Mouse (Mus musculus) ES-Bruce4 (cell line): ENCODE data around the gene Tmem40. TPM values are rescaled to one million over a fixed set of nuclear protein-coding genes. Genes with fewer than 3 reads are reported as not detected.
A peak's percentile ranks its signal among the peaks of the same experiment; 100 is the strongest.

Source experiments
- H3K27ac ChIP-seq: 2 replicates; pipeline ENCODE4 v1.5.1; 2012; ENCODE audit warnings: low read length, inconsistent platforms; ENCODE audit not compliant: insufficient read depth
- H3K27me3 ChIP-seq: 2 replicates; pipeline ENCODE4 v1.6.1; 2012; ENCODE audit warnings: mild to moderate bottlenecking, low read length, inconsistent platforms; ENCODE audit not compliant: control insufficient read depth, poor library complexity, insufficient read depth, severe bottlenecking
- H3K36me3 ChIP-seq: 2 replicates; pipeline ENCODE4 v1.6.1; 2012; ENCODE audit warnings: inconsistent platforms, mild to moderate bottlenecking, low read length, moderate library complexity; ENCODE audit not compliant: control insufficient read depth, poor library complexity, insufficient read depth, severe bottlenecking
- H3K4me1 ChIP-seq: one replicate; pipeline ENCODE4 v1.8.1; 2011; ENCODE audit warnings: low read length; ENCODE audit not compliant: control insufficient read depth, insufficient read depth
- H3K4me3 ChIP-seq: 2 replicates; pipeline ENCODE4 v1.5.1; 2011; ENCODE audit warnings: low read depth, mild to moderate bottlenecking, low read length
- H3K9ac ChIP-seq: 2 replicates; pipeline ENCODE4 v1.6.1; 2012; ENCODE audit warnings: low read depth, mild to moderate bottlenecking, inconsistent platforms; ENCODE audit not compliant: poor library complexity, severe bottlenecking
- H3K9me3 ChIP-seq: replicated peaks from 2 replicates; pipeline ENCODE4 v1.6.1; 2012; ENCODE audit warnings: mild to moderate bottlenecking, low read length, inconsistent platforms; ENCODE audit not compliant: control insufficient read depth, poor library complexity, insufficient read depth, severe bottlenecking
- CTCF ChIP-seq: IDR thresholded peaks from one replicate; pipeline ENCODE4 v1.8.1; 2011; ENCODE audit warnings: low read depth, low read length
- EP300 ChIP-seq: IDR thresholded peaks from 2 replicates; pipeline ENCODE4 v1.6.1; 2011; ENCODE audit warnings: low read depth, low read length; ENCODE audit not compliant: insufficient read depth
- POLR2A ChIP-seq: IDR thresholded peaks from one replicate; pipeline ENCODE4 v1.8.1; 2011; ENCODE audit warnings: low read length; ENCODE audit not compliant: insufficient read depth
- polyA plus RNA-seq: library from polyadenylated mRNA; stranded (reverse); fragments of >200 nt; gene quantifications from 2 replicates; pipeline ENCODE4 v1.2.4, GENCODE M21; 2011; ENCODE audit warnings: low read depth; ENCODE audit not compliant: missing spikeins, insufficient read depth, insufficient read length

Gene Tmem40
- polyA plus RNA-seq, 1 experiment = 12.9 TPM

- no peaks in the 10 kb centered on the region for H3K9me3 ChIP-seq
- H3K27ac ChIP-seq = no peak overlapping the region
- TF ChIP-seq CTCF (no peak), POLR2A (peak; percentile 36), EP300 (peak; percentile 83)
- no peak overlapping the region for H3K9ac ChIP-seq
- H3K4me3 ChIP-seq = no peak overlapping the region
- H3K27me3 ChIP-seq = no peaks in the 10 kb centered on the region
- peaks cover 5% of the 10 kb centered on the region for H3K4me1 ChIP-seq
- H3K36me3 ChIP-seq = no peaks in the 10 kb centered on the region
These were observed 34.6 kb downstream of the Tmem40 start for GRCm38 (mm10) chr6:115727570-115727969.

GRCm38 (mm10) chr6:115727108-115727507 is 35.1 kb downstream of the Tmem40 start:
- no peaks in the 10 kb centered on the region for H3K27me3 ChIP-seq
- peak; percentile 54 for TF ChIP-seq CTCF
- TF ChIP-seq POLR2A = no peak
- H3K27ac ChIP-seq = no peak overlapping the region; the same call in 1 of the 2 replicates
- H3K4me3 ChIP-seq = no peak overlapping the region
- H3K4me1 ChIP-seq = peaks cover 5% of the 10 kb centered on the region
- H3K36me3 ChIP-seq = no peaks in the 10 kb centered on the region
- H3K9ac ChIP-seq = no peak overlapping the region
- no peaks in the 10 kb centered on the region for H3K9me3 ChIP-seq

GRCm38 (mm10) chr6:115722246-115722645 is 40.0 kb downstream of the Tmem40 start:
- TF ChIP-seq POLR2A = no peak
- no peak for TF ChIP-seq CTCF
- no peak for TF ChIP-seq EP300
- H3K27ac ChIP-seq = no peak overlapping the region
- no peak overlapping the region for H3K9ac ChIP-seq
- H3K27me3 ChIP-seq = no peaks in the 10 kb centered on the region
- no peaks in the 10 kb centered on the region for H3K36me3 ChIP-seq
- H3K4me3 ChIP-seq = no peak overlapping the region
- peaks cover 2% of the 10 kb centered on the region for H3K4me1 ChIP-seq
- H3K9me3 ChIP-seq = no peaks in the 10 kb centered on the region

GRCm38 (mm10) chr6:115717715-115718558 is 44.3 kb downstream of the Tmem40 start:
- Histone ChIP-seq H3K27ac (peak overlapping the region; percentile 65), H3K4me1 (peaks cover 7% of the 10 kb centered on the region), H3K36me3 (no peaks in the 10 kb centered on the region), H3K4me3 (peak overlapping the region; percentile 27), H3K27me3 (no peaks in the 10 kb centered on the region), H3K9me3 (no peaks in the 10 kb centered on the region), H3K9ac (no peak overlapping the region)
- TF ChIP-seq POLR2A = peak; percentile 35
- no peak for TF ChIP-seq EP300

GRCm38 (mm10) chr6:115717101-115717652 is 45.0 kb downstream of the Tmem40 start:
- peak overlapping the region; percentile 27 for H3K4me3 ChIP-seq

GRCm38 (mm10) chr6:115711261-115711660 is 50.9 kb downstream of the Tmem40 start:
- TF ChIP-seq EP300 = no peak
- TF ChIP-seq POLR2A = no peak
- TF ChIP-seq CTCF = no peak
- Histone ChIP-seq H3K4me1 (peaks cover 7% of the 10 kb centered on the region), H3K36me3 (no peaks in the 10 kb centered on the region), H3K9ac (no peak overlapping the region), H3K9me3 (no peaks in the 10 kb centered on the region), H3K27ac (no peak overlapping the region), H3K27me3 (no peaks in the 10 kb centered on the region), H3K4me3 (no peak overlapping the region)

More at GRCm38 (mm10) chr6:115717101-115717652, 45.0 kb downstream of the Tmem40 start:
- peak overlapping the region; percentile 65 for H3K27ac ChIP-seq
- no peaks in the 10 kb centered on the region for H3K27me3 ChIP-seq
- no peaks in the 10 kb centered on the region for H3K9me3 ChIP-seq
- 0 out of 2 replicates have a peak overlapping the region, but pooled peaks have one; percentile 15 for H3K9ac ChIP-seq
- H3K36me3 ChIP-seq = no peaks in the 10 kb centered on the region
- TF ChIP-seq EP300 (no peak), POLR2A (no peak), CTCF (no peak)
- H3K4me1 ChIP-seq = peaks cover 7% of the 10 kb centered on the region
